Mouse (Mus musculus): ENCODE results near the gene Lrrc23.

Gene Lrrc23

DNA sequence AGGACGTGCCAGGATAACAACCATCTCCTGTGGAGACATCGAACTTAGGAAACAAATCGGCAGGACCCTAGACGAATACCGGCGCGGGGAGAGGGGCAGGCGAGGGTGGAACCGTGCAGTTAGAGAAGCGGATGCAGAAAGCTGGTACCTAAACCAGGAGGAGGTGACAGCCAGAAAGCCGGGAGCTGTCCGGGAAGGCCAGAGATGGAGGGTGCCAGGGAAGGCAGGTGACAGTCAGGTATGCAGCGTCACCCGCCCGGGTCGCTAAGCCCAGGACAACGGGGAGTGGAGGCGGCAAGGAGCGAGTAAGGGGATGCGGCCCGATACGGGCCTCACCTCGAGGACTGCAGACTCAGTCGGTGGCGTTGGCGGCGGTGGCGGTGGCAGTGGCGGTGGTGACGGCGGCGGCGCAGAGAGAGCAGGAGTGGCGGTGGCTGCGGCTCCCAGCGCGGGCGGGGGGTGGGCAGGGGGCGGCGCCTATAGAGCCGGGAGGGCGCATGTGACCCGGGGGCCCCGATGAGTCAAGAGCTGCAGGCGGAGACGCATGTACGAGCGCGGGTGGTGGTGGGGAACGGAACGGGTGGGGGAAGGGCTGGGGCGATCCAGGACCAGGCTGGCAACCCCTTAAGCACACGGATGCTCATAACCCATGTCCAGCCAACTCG, 10.3 kb downstream of the Lrrc23 start, which contains the start of gene Eno2:
Gene Eno2 (minus strand): TSS at position 573 of the 665 bp plus-strand sequence.
- DNase-seq (ENCODE audit: extremely low spot score, low read depth, low spot score): no peak

DNA sequence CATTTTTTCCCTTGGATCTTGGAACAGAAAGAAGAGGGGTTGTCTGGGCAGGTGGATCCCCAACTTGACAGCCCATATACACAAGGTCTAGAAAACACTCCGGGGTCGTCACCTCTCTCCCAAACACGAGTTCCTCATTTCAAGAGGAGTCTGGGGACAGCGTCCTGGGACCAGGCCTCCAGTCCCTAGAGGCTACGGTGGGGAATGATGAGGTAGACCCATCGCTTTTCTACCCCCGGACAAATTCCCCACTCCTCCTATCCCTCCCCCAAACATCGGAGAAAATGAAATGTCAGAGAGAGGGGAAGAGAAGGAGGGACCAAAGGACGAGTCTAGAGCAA, 10.9 kb downstream of the Lrrc23 start:
- DNase-seq (ENCODE audit: extremely low spot score, low read depth, low spot score): no peak

DNA sequence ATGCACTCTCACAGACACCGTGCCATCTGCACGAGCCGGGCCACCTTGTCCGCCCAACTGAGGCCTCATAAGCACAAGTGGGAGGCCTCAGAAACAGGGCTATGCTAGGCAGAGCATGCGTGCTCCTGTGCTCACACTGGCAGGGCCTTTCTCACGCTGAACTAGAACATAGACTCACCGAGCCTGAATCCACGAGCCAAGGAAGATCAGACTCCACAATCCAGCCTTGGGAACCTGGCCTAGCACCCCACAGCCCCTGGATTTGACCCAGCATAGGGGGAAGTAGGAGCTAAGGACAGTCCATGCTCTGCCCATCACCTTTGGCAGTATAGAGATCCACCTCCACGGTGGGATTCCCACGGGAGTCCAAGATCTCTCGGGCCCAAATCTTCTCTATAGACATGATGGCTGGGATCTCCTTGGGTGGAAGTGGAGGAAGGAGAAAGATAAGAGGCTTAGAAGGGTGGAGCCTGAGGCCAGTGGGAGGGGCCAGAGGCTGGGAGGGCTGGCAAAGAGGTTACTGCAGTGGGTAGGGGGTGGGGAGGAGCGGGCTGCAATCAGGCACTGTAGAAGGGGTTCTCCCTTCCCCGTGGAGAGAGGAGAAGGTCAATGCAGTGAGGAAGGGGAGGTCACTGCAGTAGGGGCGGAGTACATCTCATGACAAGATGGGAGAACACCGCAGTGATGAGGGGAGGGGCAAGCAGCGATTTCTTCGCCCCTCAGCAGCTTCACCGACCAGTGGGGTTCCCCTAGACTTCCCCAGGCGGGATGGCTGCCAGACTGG, 11.4 kb downstream of the Lrrc23 start:
- DNase-seq (ENCODE audit: extremely low spot score, low read depth, low spot score): no peak

DNA sequence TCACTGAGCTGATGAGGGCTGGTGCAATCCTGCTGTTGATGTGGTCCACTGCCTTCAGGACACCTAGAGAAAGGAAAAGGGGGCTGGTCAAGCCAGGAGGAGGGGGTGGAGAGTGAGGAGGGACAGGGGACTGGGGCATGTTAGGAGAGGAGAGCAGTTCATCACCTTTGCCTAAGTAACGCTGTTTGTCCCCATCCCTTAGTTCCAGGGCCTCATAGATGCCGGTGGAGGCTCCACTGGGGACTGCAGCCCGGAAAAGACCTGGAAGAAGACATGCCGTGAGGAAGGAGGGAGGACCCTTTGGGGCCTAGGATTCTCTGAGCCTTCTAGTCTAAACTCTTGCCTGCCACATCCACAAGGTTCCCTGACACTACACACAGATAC, 12.0 kb downstream of the Lrrc23 start:
- DNase-seq (ENCODE audit: extremely low spot score, low read depth, low spot score): no peak

DNA sequence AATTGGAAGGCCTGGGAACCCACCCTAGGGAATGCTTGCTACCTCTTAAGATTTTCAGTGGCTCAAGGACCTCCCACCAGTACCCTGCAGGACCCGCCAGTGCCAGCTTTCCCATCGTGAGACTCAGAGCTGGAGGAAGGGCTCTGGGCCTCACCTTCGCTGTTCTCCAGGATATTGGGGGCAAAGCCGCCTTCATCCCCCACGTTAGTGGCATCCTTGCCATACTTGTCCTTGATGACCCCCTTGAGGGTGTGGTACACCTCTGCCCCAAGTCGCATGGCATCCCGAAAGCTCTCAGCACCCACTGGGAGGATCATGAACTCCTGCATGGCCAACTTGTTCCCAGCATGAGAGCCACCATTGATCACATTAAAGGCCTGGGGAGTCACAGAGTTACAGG, 13.6 kb downstream of the Lrrc23 start:
- DNase-seq (ENCODE audit: extremely low spot score, low read depth, low spot score): no peak

DNA sequence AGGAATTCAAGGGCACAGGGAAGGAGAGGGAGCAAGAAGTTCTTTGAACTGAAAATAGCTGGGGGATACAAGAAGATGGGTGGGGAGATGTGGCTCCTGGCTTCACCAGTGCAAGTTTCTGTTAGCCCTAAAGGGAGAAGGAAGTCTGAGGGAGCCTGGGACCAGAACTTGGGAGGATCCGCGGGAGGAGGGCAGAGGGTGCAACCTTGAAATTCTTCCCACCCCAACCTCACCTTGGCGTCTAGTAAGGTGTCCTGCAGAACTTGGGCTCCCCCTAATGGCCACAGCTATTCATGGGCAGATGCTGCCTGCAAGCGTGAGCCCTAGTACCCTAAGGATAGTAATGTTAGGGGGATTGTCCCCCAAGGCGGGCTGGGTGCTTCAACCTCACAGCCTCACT, 20.3 kb downstream of the Lrrc23 start:
- peak; percentile 79 for DNase-seq (ENCODE audit: extremely low spot score, low read depth, low spot score)

DNA sequence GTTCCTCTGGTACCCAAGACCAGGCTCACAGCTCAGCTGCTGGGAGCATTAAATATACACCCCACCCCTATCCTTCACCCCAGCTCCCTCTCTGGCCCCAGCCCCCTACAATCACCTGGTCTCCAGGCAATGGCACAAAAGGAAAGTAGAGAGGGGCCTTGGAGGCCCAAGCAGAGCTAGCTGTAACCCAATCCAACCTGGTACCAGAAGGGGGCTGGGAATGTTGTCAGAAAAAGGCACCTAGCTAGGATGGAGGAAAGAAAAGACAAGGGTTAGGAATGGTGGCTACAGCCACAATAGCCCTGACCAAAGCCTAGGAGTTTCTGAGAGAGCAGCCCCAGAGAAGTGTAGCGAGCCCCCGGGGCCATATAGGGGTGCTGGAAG, 20.7 kb downstream of the Lrrc23 start:
- no peak for DNase-seq (ENCODE audit: extremely low spot score, low read depth, low spot score)

DNA sequence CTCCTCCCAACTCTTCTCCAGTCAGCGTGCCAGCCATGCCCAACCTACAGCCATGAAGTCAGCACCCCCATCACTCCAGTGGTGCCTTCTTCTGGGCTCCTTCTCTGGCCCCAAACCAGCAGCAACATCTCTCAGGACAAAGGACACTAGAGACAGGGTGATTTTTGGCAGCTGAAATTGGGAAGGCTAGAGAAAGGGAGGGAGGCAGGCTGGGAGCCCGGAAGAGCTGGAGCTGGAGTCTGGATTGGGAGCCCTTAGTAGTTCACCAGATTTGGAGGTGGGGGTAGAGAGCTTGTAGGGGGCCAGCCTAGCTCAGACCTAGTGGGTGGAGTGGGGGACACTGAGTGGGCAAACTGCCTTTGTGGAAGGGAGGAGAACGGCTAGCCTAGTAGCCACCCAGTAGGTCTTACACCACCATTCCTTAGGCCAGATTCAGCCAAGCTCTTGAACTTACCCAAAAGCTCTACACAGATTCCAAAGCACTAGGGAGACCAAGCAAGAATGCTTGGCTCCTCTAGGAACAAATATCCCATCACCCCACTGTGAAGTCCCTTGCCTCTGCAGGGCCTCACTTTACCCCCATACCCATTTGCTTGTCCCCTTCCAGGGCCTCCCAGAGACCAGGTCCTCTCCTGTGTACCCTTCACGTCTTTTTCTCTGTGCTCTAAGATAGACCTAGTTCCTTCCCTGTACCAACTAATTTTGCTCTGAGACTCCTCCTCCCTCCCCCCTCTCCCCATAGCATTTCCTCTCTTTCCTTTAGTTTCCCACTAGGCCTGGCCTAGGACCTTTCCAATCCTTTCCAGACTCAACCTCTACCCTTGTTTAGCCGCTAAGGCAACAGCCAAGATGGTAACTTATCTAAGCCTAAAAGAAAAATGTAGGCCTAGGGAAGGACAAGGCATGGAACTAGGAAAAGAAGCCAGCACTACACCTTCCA, 21.3 kb downstream of the Lrrc23 start:
- DNase-seq (ENCODE audit: extremely low spot score, low read depth, low spot score): no peak

DNA sequence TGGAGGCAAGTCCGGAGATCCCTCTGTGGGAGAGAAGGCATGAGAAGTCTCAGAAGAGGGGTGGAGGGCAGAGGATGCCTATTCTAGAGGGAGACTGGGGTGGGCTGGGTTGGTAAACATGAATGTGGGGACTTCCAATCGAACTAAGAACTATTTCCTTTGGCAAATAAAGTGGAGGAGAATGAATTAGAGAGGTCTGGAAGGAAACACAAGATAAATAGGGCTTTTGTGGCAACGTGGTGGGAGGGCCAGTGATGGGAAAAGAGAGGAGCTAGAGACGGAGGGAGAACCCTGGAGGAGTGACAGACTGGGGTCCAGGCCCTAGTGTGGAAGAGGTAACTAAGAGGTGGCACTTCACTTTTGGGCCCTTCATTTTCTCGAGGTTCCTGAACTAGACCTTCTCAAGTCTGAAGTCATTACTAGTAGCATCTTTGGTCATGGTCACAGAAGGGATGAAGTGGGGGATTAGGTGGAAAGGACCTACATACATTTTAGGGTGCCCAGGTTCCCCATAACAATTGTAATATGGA, 22.1 kb downstream of the Lrrc23 start:
- no peak for DNase-seq (ENCODE audit: extremely low spot score, low read depth, low spot score)

DNA sequence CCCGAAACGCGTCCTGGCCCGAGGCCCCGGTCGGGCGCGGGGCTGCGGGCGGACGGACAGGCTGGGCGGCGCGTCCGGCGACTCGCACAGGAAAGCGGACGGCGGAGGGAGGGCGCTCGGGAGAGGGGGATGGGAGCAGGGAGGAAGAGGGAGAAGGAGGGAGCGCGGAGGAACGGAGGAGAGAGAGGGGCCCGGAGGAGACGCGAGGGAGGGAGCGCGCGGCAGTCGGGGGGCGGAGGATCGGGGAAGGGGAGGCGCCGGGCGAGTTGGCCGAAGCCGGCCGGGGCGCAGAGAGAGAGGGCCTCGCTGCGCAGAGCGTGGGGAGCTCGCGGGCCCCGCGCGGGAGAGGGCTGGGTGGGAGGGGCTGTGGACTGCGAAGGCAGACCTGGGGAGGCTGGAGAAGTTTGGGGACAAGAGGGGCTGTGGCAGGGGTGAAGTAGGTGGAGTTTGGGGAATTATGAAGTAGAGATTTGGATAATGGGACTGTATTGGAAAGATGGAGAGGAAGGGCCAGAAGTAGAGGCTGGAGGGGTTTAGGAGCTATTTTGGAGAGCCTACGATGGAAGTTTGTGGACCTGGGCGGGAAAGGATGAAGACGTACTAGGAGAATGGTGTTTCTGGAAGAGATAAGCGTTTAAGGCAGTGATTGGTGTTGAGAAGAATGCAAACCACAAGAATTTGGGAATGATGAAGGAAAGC, 22.7 kb downstream of the Lrrc23 start:
- DNase-seq (ENCODE audit: extremely low spot score, low read depth, low spot score): no peak

DNA sequence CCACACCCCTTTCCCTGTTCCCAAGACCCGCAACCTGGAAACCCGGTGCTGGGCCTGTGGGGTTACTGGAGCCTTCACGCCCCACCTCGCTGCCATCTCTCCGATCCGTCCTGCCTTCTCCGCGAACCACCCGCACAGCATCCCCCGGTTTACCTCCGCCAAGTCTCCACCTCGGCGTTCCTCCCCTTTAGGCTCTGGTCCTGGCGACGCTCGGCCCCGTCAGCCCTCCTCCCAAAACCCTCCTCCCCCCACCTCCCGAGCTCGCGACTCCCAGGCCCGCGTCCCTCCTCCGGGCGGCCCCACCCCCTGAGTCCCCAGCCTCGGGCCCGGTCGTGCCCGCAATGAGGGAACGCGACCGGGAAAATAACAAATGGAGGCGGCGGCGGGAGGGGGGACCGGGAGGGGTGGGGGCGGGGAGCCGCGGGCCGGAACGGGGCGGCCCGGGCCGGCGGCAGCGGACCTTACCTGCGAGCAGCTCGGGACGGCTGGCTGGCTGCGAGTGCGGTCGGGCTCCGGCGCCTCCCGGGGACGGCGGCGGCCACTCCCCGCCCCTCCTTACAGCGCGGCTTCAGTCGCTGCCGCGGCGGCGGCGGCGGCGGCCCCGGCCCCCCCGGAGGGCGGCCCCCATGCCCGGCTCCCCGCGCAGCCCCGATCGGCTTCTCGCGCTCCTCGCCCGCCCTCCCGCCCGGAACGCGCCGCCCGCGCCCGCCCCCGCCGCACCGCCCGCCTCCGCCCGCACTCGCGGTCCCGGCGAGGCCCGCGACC, 23.5 kb downstream of the Lrrc23 start, which contains the start of the genes Gm45234 and Atn1:
Gene Gm45234 (minus strand): TSS at position 191 of the 765 bp plus-strand sequence.
Gene Atn1 (minus strand): TSS at position 694 of the 765 bp plus-strand sequence.
- no peak for DNase-seq (ENCODE audit: extremely low spot score, low read depth, low spot score)

DNA sequence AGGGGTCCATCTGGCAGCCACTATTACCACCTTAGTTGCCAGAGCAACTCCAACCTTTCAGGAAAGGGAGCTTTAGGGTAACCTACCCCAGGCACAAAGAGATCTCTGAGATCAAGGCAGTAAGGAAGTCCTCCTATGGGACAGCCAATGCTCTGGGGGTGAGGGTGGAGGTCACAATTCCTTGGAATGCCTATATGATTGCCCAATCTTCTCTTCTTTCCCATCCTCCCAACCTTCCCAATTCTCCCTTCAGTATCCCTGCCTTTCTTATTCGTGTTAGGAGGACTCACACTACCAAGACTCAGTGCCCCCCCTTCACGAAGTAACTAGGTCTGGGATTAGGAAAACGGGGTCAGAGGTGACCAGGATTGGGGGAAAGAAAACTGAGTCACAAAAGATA, 24.2 kb downstream of the Lrrc23 start:
- no peak for DNase-seq (ENCODE audit: extremely low spot score, low read depth, low spot score)

DNA sequence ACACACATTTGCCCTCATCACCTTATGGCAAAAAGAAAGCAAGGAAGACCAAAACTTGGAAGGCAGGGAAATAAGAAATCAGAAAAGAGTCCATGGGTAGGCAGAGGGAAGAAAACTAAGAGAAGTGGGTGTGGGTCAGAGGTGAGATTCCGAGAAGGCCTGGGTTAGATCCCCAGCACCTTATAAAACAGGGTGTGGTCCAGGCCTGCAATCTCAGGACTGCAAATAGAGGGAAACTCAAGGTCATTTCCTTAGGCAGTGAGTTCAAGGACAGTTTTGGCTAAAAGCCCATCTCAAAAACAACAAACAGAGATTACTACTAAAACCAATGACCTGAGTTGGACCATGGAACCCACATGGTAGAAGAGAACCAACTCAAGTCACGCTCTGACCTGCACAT, 25.7 kb downstream of the Lrrc23 start:
- no peak for DNase-seq (ENCODE audit: extremely low spot score, low read depth, low spot score)

DNA sequence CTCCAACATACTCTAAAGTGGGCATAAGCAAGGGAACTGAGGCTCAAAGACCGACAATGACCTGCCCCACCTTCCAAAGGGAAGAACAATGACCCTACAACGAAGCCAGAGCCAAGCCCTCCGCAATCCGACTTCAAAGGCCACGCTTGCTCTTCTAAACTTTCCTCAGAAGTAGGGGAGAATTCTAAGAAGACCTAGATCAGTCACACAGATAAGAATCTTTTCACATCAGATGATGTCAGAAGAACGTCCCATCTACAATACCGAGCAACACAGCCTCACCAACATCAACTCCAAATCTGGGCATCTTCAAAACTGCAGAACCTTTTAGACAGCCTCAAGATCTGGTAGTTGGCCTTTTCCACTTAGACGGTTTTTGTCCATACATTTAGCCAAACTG, 29.1 kb downstream of the Lrrc23 start:
- DNase-seq (ENCODE audit: extremely low spot score, low read depth, low spot score): no peak

DNA sequence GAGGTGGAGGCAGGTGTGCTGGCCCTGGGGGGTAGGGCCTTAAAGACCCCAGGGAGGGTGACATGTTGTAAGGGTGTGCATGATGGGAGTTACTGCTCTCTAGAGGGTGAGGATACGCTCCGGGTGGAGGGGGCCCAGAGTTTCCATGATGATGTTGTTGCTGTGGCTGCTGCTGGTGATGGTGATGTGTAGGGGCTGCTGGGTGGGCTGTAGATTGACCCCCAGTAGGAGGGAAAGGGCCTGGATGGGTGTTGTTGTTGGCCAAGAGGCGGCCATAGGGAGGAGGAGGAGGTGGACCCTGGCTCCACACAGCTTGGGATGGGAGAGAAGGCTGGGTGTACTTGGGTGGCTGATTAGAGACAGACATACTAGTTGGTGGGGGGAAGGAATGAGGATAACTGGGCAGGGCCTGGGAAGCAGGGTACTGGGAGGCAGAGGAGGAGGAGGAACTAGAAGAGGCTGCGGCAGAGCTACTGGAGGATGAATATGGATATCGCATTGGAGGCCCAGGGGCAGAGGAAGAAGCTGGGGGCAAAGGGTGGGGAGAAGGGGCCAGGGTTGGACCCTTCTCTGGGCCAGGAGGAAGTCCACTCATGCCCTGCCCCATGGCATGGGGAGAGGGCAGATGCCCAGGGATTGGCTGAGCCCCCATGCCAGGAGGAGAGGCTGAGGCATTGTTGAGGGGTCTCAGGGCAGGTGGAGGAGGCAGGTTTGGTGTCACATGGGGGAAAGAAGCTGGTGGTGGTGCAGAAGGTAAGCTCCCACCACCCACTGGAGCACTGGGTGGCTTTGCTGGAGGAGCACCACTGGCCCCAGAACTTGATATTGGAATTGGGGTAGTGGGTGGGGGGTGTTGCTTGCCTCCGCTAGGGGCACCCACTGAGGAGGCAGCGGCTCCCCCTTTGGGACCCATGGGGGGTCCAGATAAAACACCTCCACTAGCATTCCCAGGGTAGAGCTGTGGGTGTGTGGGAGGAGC, 32.6 kb downstream of the Lrrc23 start:
- DNase-seq (ENCODE audit: extremely low spot score, low read depth, low spot score): no peak

DNA sequence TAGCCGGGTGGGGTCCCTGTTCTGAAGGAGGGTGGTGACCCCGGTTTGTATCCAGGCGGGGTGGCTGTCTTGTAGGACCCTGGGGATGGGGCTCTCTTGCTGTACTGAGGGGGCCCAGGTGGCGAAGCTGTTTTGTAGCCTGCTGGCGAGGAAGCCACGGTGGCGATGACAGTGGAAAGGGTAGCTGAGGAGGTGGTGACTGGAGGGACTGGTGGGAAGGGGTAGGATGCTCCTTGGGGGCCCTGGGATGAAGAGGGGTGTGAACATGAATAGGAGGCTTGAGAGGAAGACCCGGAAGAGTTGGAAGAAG, 33.3 kb downstream of the Lrrc23 start:
- no peak for DNase-seq (ENCODE audit: extremely low spot score, low read depth, low spot score)

DNA sequence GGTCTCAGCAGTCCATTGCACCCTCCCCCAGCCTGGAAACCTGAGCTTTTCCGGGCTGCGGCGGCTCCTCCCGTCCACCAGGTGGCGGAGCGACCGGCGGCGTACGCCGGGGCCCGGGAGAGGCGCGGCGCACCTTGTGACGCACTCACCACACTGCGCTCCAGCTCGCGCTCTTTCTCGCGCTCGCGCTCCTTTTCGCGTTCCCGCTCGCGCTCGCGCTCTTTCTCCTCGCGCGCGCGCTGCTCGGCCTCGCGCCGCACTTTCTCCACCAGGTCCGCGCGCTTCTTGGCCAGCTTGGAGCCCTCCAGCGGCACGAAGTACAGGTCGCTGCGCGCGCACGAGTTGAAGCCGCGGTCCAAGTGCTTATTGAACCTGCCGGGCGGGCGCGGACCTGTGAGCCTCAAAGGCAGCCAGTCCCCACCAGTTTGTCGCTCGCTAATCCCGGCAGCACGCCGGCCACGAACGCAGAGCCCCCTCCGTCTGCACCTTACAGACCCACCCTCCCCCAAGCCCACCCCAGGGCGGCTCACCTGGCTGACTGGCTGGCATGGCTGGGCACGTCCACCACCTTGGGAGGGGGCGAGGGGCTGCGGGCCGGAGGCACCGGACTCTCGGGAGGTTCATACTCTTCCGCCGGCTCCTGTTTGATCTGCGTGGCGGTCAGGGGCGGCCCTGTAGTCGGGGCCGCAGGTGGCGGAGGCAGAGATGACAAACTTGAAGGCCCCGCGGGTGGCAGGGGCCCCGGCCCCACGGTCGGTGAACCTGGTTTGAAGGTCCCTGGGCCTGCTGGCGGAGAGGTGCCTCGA, 33.8 kb downstream of the Lrrc23 start:
- peak; percentile 86 for DNase-seq (ENCODE audit: extremely low spot score, low read depth, low spot score)

DNA sequence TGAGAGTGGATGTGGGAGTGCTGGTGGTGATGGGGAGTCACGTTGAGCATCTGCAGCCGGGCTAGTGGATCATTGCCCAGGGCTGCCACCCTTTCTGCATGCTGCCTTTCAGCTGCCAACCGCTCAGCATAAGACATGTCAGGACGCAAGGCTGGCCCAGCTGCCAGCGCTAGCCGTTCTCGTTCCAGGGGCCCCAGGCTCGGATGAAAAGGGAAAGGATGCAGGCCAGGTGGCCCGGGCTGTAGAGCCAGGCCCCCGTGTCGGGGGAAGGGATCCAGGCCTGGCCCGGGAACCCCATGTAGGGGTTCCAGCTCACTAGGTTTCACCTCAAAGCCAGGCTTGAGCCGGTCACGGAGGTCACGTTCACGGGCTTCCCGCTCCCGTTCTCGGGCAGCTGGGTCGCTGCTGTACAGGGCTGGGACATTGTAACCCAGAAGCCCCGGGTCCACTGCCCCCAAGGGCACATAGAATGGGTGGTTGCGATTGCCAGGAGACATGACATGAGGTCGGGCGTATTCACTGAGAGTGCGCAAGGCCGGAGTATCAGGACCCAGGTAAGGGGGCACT, 34.7 kb downstream of the Lrrc23 start:
- no peak for DNase-seq (ENCODE audit: extremely low spot score, low read depth, low spot score)

Data from hindlimb bud, embryonic 11.5 days (tissue).